Mouse (Mus musculus): ENCODE results near the gene Actl7a. TPM values are rescaled to one million over a fixed set of nuclear protein-coding genes. Genes with fewer than 3 reads are reported as not detected.

The Actl7a gene
- total RNA-seq, 2 experiments from 2014 or later: not detected

GRCm38 (mm10) chr4:56756966-56757600 lies 13.9 kb downstream of the Actl7a start:
- ATAC-seq (replicated peaks; ENCODE audit: poor library complexity, severe bottlenecking): peak; percentile 94

DNA sequence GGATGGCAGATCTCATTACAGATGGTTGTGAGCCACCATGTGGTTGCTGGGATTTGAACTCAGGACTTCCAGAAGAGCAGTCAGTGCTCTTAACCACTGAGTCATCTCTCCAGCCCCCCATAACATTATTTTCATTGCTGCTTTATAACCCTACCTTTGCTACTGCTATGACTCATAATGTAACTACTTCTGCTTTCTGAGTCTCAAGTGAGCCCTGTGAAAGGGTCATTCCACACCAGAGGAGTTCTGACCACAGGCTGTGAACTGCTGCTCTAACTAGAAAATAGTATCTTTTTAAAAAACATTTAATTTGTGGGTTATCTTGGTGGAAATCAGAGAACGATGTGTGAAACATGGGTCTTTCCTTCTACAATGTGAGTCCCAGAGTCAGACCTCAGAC lies 14.5 kb downstream of the Actl7a start:
- ATAC-seq (replicated peaks; ENCODE audit: poor library complexity, severe bottlenecking): peak; percentile 77

GRCm38 (mm10) chr4:56767861-56768284 lies 24.7 kb downstream of the Actl7a start:
- peak; percentile 56 for ATAC-seq (replicated peaks; ENCODE audit: poor library complexity, severe bottlenecking)

DNA sequence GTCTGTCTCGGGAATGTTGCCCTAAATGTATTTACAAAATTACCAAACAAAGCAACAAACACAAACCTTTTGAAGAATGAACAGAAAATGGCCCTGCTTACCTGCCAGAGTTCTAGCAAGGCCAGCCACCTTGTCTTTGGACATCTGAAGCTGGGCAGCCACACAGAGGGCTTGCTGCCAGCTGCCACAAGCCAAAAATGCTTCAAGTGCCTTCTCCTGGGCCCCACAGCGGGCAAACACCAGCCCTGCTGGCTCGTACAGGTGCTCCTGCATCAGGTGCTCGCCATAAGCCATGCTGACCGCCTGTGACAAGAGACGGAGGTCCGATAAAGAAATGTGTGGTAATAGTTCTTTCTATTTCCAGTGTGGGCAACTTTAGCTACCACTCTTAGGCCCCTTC lies 25.7 kb downstream of the Actl7a start:
- no peak for ATAC-seq (replicated peaks; ENCODE audit: poor library complexity, severe bottlenecking)

GRCm38 (mm10) chr4:56771065-56771464 lies 27.9 kb downstream of the Actl7a start:
- no peak for ATAC-seq (replicated peaks; ENCODE audit: poor library complexity, severe bottlenecking)

- ATAC-seq (replicated peaks; ENCODE audit: poor library complexity, severe bottlenecking): no peak
Observed at GRCm38 (mm10) chr4:56791373-56791772, 48.2 kb downstream of the Actl7a start.

Other genes starting within 250 kb of the Actl7a start
- not detected in 2 replicates for gene Gm26657, start 3.3 kb upstream of the Actl7a start, total RNA-seq (2014; fragmentation: Nextera tagmentation)
- gene Gm26657, start 3.3 kb upstream of the Actl7a start, total RNA-seq (2017): not detected in 2 replicates
- gene Actl7b, start 2.0 kb upstream of the Actl7a start, total RNA-seq (2014; fragmentation: Nextera tagmentation): not detected in 2 replicates
- not detected in 2 replicates for gene Actl7b, start 2.0 kb upstream of the Actl7a start, total RNA-seq (2017)
- 52.5 and 59.4 TPM in 2 replicates for gene Elp1, start 58.9 kb downstream of the Actl7a start, total RNA-seq (2014; fragmentation: Nextera tagmentation)
- 39.4 and 60.0 TPM in 2 replicates for gene Elp1, start 58.9 kb downstream of the Actl7a start, total RNA-seq (2017)
- gene Fam206a, start 58.9 kb downstream of the Actl7a start, total RNA-seq (2014; fragmentation: Nextera tagmentation): 31.0 and 37.9 TPM in 2 replicates
- gene Fam206a, start 58.9 kb downstream of the Actl7a start, total RNA-seq (2017): 8.7 and 10.1 TPM in 2 replicates
- 5.9 and 6.1 TPM in 2 replicates for gene Ctnnal1, start 121.8 kb downstream of the Actl7a start, total RNA-seq (2014; fragmentation: Nextera tagmentation)
- 2.0 TPM in 2 replicates for gene Ctnnal1, start 121.8 kb downstream of the Actl7a start, total RNA-seq (2017)
- 16.3 and 18.2 TPM in 2 replicates for gene Tmem245, start 204.0 kb downstream of the Actl7a start, total RNA-seq (2014; fragmentation: Nextera tagmentation)
- 9.9 and 10.1 TPM in 2 replicates for gene Tmem245, start 204.0 kb downstream of the Actl7a start, total RNA-seq (2017)
- not detected in 2 replicates for gene Frrs1l, start 247.0 kb downstream of the Actl7a start, total RNA-seq (2014; fragmentation: Nextera tagmentation)
- gene Frrs1l, start 247.0 kb downstream of the Actl7a start, total RNA-seq (2017): not detected in 2 replicates

Data from granulocyte monocyte progenitor cell, adult 5-6 weeks (primary cell).